Mouse (Mus musculus) heart, embryonic 15.5 days (tissue): ENCODE results near the gene Zfp385a. TPM values are rescaled to one million over a fixed set of nuclear protein-coding genes. Genes with fewer than 3 reads are reported as not detected.
A peak's percentile ranks its signal among the peaks of the same experiment; 100 is the strongest.

Source experiments
- ATAC-seq: fragments of 200-750 bp; cut with Nextera tagmentation; replicated peaks from 2 replicates; pipeline ENCODE4 v1.8.0; 2017; ENCODE audit warnings: low read depth, moderate TSS enrichment; ENCODE audit not compliant: insufficient number of reproducible peaks, insufficient read depth, low FRiP score
- H3K27ac ChIP-seq: fragments of 300-500 bp; sonication (generic); 2 replicates; pipeline ENCODE4 v1.5.1; 2015; ENCODE audit warnings: mild to moderate bottlenecking, inconsistent platforms
- H3K27me3 ChIP-seq: fragments of 300-500 bp; sonication (generic); 2 replicates; pipeline ENCODE4 v1.6.1; 2015; ENCODE audit warnings: inconsistent platforms
- H3K36me3 ChIP-seq: fragments of 300-500 bp; sonication (generic); 2 replicates; pipeline ENCODE4 v1.6.1; 2015; ENCODE audit warnings: mild to moderate bottlenecking, inconsistent platforms
- H3K4me1 ChIP-seq: fragments of 300-500 bp; sonication (generic); replicated peaks from 2 replicates; pipeline ENCODE4 v1.6.1; 2015; ENCODE audit warnings: inconsistent platforms
- H3K4me2 ChIP-seq: fragments of 300-500 bp; sonication (generic); 2 replicates; pipeline ENCODE4 v1.6.1; 2015; ENCODE audit warnings: inconsistent platforms, mild to moderate bottlenecking, moderate library complexity
- H3K4me3 ChIP-seq: fragments of 300-500 bp; sonication (generic); 2 replicates; pipeline ENCODE4 v1.5.1; 2015; ENCODE audit warnings: mild to moderate bottlenecking, inconsistent platforms
- H3K9ac ChIP-seq: fragments of 300-500 bp; sonication (generic); 2 replicates; pipeline ENCODE4 v1.6.1; 2015; ENCODE audit warnings: mild to moderate bottlenecking, inconsistent platforms
- H3K9me3 ChIP-seq: fragments of 300-500 bp; sonication (generic); replicated peaks from 2 replicates; pipeline ENCODE4 v1.6.1; 2016; ENCODE audit warnings: inconsistent platforms
- WGBS: fragments of 180-500 bp; shearing (Covaris S2); methylation state at CpG from one replicate; pipeline ENCODE4 v1.1.7; 2015; ENCODE audit warnings: mixed read lengths; 5-methylcytosine and 5-hydroxymethylcytosine counted together
- polyA plus RNA-seq: library from polyadenylated mRNA; unstranded; fragments of >200 nt; fragmentation: Nextera tagmentation; extraction: Ambion mirVana; gene quantifications from 2 replicates; pipeline ENCODE4 v1.2.1, GENCODE M21; 2015

Zfp385a gene
- polyA plus RNA-seq, 1 experiment from 2014 or later, result 5.9 TPM

DNA sequence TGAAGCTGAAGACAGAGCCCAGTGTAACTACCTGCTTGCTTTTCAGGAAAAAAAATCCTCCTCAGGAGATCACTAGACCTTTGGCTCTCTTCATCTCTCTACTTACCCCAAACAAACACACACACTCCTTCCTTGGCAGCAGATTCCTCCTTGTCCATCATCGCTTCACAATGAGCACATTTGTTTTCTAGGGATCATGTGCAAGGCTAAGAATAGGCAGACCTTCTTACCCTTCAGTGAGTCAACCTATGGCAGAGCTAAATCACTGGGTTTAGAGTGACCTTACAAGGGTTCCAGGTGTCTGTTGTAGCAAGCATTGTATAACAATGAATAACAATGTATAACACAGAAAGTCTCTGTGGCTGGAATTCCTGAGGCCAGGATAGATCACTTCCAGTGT lies 31.8 kb upstream of the Zfp385a start:
- 43% methylated on average over 1 of the region's 1 CpGs for WGBS
- H3K36me3 ChIP-seq, result no peaks in the 10 kb centered on the region
- H3K4me3 ChIP-seq, result no peak overlapping the region
- H3K9me3 ChIP-seq, result no peaks in the 10 kb centered on the region
- H3K4me2 ChIP-seq, result no peak overlapping the region
- H3K27ac ChIP-seq, result peak overlapping the region; percentile 2; the same call in 1 of the 2 replicates
- no peak overlapping the region for H3K9ac ChIP-seq
- peaks cover 35% of the 10 kb centered on the region for H3K4me1 ChIP-seq
- no peak for ATAC-seq
- no peaks in the 10 kb centered on the region for H3K27me3 ChIP-seq

- no peak for ATAC-seq
- H3K4me1 ChIP-seq, result peaks cover 29% of the 10 kb centered on the region
Observed at GRCm38 (mm10) chr15:103371208-103371607, 31.3 kb upstream of the Zfp385a start.

DNA sequence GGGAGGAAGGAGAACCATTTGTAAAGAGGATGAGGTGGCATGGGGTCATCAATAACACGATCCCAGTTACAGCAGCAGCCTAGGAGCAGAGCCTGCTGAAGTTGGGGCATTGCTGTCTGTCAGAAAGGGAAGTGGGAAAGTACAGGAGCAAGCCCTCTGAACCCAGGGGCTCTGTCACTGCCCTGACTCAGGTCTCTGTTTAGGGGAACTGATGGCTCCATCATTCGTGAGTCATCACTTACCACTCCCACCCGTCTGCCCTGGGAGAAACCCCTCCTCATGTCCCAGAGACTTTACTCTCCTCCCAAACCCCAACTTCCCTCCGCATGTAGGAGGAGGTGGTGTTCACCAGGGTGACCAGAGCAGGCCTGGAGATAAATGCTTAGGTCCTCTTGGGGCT lies 30.6 kb upstream of the Zfp385a start:
- no peak for ATAC-seq

More at GRCm38 (mm10) chr15:103371208-103371607, 31.3 kb upstream of the Zfp385a start:
- 18% methylated on average over 2 of the region's 2 CpGs for WGBS
- H3K4me3 ChIP-seq, result no peak overlapping the region
- H3K36me3 ChIP-seq, result no peaks in the 10 kb centered on the region
- H3K4me2 ChIP-seq, result no peak overlapping the region
- H3K27me3 ChIP-seq, result no peaks in the 10 kb centered on the region
- peak overlapping the region; percentile 2; the same call in 1 of the 2 replicates for H3K27ac ChIP-seq
- no peaks in the 10 kb centered on the region for H3K9me3 ChIP-seq
- no peak overlapping the region for H3K9ac ChIP-seq

DNA sequence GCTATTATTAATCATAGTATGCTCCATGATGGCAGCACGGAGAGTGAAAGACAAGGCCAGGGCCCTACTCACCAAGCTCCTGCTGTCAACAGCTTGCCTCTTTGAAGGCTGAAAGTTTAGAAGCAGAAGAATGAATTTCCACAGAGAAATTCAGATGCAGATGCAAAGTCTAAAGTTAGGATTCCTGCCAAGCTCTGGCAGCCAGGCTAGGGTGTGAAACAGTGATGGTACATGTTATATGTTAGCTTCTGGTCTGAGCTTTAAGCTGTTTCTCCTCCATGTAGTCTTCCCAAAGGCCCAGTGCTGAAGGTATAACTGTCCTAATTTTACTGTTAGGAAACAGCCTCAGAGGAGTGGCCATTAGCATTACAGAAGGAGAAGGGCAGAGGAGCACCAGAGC lies 29.2 kb upstream of the Zfp385a start:
- no peak for ATAC-seq
- WGBS, result 55% methylated on average over 1 of the region's 1 CpGs
- no peak overlapping the region for H3K4me3 ChIP-seq
- peaks cover 39% of the 10 kb centered on the region for H3K4me1 ChIP-seq
- no peaks in the 10 kb centered on the region for H3K27me3 ChIP-seq
- H3K36me3 ChIP-seq, result no peaks in the 10 kb centered on the region
- no peak overlapping the region for H3K27ac ChIP-seq
- no peaks in the 10 kb centered on the region for H3K9me3 ChIP-seq
- H3K4me2 ChIP-seq, result no peak overlapping the region
- H3K9ac ChIP-seq, result no peak overlapping the region

More for the DNA sequence above, 30.6 kb upstream of the Zfp385a start:
- Histone ChIP-seq H3K9me3 (no peaks in the 10 kb centered on the region), H3K36me3 (no peaks in the 10 kb centered on the region), H3K4me2 (no peak overlapping the region), H3K27me3 (no peaks in the 10 kb centered on the region), H3K27ac (no peak overlapping the region), H3K4me3 (no peak overlapping the region), H3K4me1 (peaks cover 29% of the 10 kb centered on the region), H3K9ac (no peak overlapping the region)
- WGBS, result 29% methylated on average over 4 of the region's 4 CpGs

DNA sequence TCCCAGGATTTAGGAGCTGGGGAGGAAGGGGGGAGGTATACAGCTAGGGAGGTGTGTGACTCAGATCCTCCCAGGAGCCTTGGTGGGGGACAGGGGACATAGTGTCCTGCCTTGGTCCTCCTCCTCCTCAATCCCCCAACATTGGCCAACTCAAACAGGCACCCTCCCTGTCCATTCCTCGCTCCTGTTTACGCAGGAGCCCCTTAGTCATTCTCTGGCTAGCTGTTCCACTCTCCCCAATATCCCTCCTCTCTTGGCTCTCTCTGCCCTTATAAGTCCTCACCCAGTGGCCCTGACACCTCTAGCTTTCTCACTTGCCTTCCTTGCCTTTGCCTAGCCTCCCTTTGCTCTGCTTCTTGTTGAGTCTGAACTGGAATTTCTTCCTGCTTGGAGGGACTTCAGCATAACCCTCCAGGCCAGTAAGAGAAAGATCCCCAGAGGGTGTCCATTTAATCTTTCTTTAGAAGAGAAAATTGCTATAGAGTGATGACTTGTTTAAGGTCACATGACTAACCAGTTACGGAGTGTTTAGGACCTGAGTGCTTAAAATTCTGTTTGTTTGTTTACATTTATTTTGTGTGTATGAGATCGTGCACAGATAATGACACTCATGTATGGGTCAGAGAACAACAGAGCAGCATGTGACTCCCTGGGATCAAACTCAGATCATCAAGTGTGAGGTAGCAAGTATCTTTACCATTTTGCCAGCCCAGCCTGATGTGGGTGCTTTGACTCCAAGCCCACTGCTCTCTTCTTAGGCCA lies 28.5 kb upstream of the Zfp385a start:
- Histone ChIP-seq H3K4me3 (no peak overlapping the region), H3K4me1 (peaks cover 44% of the 10 kb centered on the region), H3K27me3 (no peaks in the 10 kb centered on the region), H3K36me3 (no peaks in the 10 kb centered on the region), H3K4me2 (no peak overlapping the region), H3K9me3 (no peaks in the 10 kb centered on the region), H3K9ac (no peak overlapping the region), H3K27ac (no peak overlapping the region)
- WGBS, result 81% methylated on average over 4 of the region's 4 CpGs
- no peak for ATAC-seq

DNA sequence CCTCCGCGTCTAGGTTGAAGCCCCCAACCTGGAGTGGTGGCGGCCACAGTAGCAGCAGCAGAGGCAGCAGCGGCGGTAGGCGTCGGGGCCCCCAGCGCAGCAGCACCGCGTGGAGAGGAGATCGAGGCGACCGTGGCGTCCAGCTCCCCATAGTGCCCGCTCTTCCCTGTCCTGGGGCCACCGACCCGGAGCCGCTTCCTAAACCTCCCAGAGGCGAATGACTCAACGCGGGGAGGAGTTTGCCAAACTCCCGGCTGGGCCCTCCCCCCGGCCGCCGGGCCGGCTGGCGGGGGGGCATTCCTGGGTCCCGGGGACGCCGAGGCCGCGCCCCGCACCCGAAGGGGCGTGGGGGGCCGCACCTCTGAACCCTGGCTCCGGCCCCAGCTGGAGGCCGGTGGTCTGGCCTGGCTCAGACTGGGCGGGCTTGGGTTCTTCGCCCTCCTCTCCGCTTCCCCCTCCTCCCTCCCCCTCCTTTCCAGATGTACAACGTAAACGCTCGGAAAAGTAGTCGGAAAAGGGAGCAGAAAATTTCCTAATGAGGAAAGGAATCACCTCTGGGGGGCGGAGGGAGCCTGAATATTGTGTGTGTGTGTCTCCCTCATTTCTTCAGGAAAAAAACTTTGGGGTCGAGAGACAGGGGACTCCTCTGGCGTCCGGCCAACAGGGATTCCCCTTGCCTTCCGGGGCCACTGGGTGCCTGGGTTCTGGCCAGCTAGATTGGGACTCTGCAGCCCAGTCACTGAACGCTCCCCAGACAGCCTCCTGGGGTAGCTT lies 26.7 kb upstream of the Zfp385a start, which contains the start of gene Itga5:
Itga5 (minus strand) TSS at position 388 of the 774 bp plus-strand sequence.
- ATAC-seq, result peak; percentile 81
- WGBS, result under 1% methylated on average over 51 of the region's 51 CpGs
- peak within 1 kb of the TSS; percentile 99 for H3K9ac ChIP-seq
- H3K9me3 ChIP-seq, result no peaks in the 10 kb centered on the region
- peak within 1 kb of the TSS; percentile 91 for H3K4me3 ChIP-seq
- peak within 1 kb of the TSS; percentile 70 for H3K4me2 ChIP-seq
- no peaks in the 10 kb centered on the region for H3K27me3 ChIP-seq
- H3K4me1 ChIP-seq, result peaks cover 53% of the 10 kb centered on the region
- H3K27ac ChIP-seq, result peak within 1 kb of the TSS; percentile 95
- H3K36me3 ChIP-seq, result no peaks in the 10 kb centered on the region

GRCm38 (mm10) chr15:103365471-103366375 lies 25.8 kb upstream of the Zfp385a start:
- under 1% methylated on average over 51 of the region's 51 CpGs for WGBS
- Histone ChIP-seq H3K9ac (peak overlapping the region; percentile 99), H3K36me3 (no peaks in the 10 kb centered on the region), H3K4me3 (peak overlapping the region; percentile 91), H3K4me2 (peak overlapping the region; percentile 70), H3K9me3 (no peaks in the 10 kb centered on the region), H3K27me3 (no peaks in the 10 kb centered on the region), H3K4me1 (peaks cover 55% of the 10 kb centered on the region), H3K27ac (peak overlapping the region; percentile 95)
- ATAC-seq, result peak; percentile 33; the same call in 1 of the 2 replicates

GRCm38 (mm10) chr15:103364761-103365160 lies 24.9 kb upstream of the Zfp385a start:
- peak overlapping the region; percentile 99 for H3K9ac ChIP-seq
- peaks cover 60% of the 10 kb centered on the region for H3K4me1 ChIP-seq
- 17% methylated on average over 4 of the region's 4 CpGs for WGBS

DNA sequence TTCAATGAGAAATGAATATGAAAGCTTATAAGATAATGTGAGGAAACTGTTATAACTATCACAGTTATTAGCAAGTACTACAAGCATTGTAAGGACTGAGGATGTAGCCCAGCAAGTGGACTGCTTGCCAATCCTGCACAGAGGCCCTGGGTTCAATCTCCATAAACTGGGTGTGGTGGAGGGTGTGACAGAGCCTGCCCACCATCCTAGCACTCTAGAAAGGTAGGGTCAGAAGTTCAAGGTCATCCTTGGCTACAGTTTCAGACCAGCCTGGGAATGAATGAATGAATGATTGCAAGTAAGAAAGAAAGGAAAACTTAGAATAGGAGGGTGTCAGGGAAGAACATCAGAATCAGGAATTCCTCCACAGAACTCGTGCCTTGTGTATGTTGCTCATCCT lies 23.9 kb upstream of the Zfp385a start:
- WGBS, result 36% methylated on average over 1 of the region's 1 CpGs
- Histone ChIP-seq H3K4me1 (peaks cover 69% of the 10 kb centered on the region), H3K9ac (peak overlapping the region; percentile 99), H3K27me3 (no peaks in the 10 kb centered on the region), H3K27ac (peak overlapping the region; percentile 95), H3K4me2 (peak overlapping the region; percentile 70), H3K9me3 (no peaks in the 10 kb centered on the region), H3K36me3 (no peaks in the 10 kb centered on the region), H3K4me3 (peak overlapping the region; percentile 91)
- ATAC-seq, result no peak

More at GRCm38 (mm10) chr15:103364761-103365160, 24.9 kb upstream of the Zfp385a start:
- Histone ChIP-seq H3K4me3 (peak overlapping the region; percentile 91), H3K27me3 (no peaks in the 10 kb centered on the region), H3K4me2 (peak overlapping the region; percentile 70), H3K9me3 (no peaks in the 10 kb centered on the region), H3K27ac (peak overlapping the region; percentile 95), H3K36me3 (no peaks in the 10 kb centered on the region)
- ATAC-seq, result no peak

GRCm38 (mm10) chr15:103362950-103363349 lies 23.1 kb upstream of the Zfp385a start:
- no peaks in the 10 kb centered on the region for H3K9me3 ChIP-seq
- ATAC-seq, result no peak
- 74% methylated on average over 3 of the region's 3 CpGs for WGBS
- no peak overlapping the region for H3K4me2 ChIP-seq
- no peak overlapping the region for H3K4me3 ChIP-seq
- H3K36me3 ChIP-seq, result no peaks in the 10 kb centered on the region
- H3K9ac ChIP-seq, result no peak overlapping the region
- H3K27me3 ChIP-seq, result no peaks in the 10 kb centered on the region
- peaks cover 74% of the 10 kb centered on the region for H3K4me1 ChIP-seq
- H3K27ac ChIP-seq, result peak overlapping the region; percentile 38
